Mouse (Mus musculus) liver, embryonic 14.5 days (tissue): ENCODE results near the gene Grin2d. TPM values are rescaled to one million over a fixed set of nuclear protein-coding genes. Genes with fewer than 3 reads are reported as not detected.

Experiments
- ATAC-seq: fragments of 200-750 bp; cut with Nextera tagmentation; 2 replicates; pipeline ENCODE4 v1.8.0; 2017; ENCODE audit warnings: moderate number of reproducible peaks, mild to moderate bottlenecking, moderate library complexity; ENCODE audit not compliant: insufficient read depth
- DNase-seq, 3 experiments: peaks; one replicate each; pipeline ENCODE4 v3.0.0-alpha.2; 2012 to 2013; ENCODE audit warnings: low read depth in 3 of 3, low spot score in 3 of 3
- H3K27ac ChIP-seq: fragments of 300-500 bp; sonication (generic); 2 replicates; pipeline ENCODE4 v1.5.1; 2014; ENCODE audit warnings: moderate library complexity, mild to moderate bottlenecking, control low read depth, inconsistent platforms
- H3K27me3 ChIP-seq: fragments of 300-500 bp; sonication (generic); 2 replicates; pipeline ENCODE4 v1.6.1; 2014; ENCODE audit warnings: mild to moderate bottlenecking, low read length, moderate library complexity; ENCODE audit not compliant: control insufficient read depth, insufficient read depth
- H3K36me3 ChIP-seq: fragments of 300-500 bp; sonication (generic); replicated peaks from 2 replicates; pipeline ENCODE4 v1.6.1; 2014; ENCODE audit warnings: low read depth; ENCODE audit not compliant: control insufficient read depth, insufficient read depth
- H3K4me1 ChIP-seq, 2 experiments: fragments of 200-500 bp in 1 of 2; fragments of 300-500 bp in 1 of 2; sonication (generic) in 1 of 2; replicated peaks; 2 replicates each; pipeline ENCODE4 v1.6.1; 2012 to 2014; ENCODE audit warnings: antibody characterized with exemption in 1 of 2, inconsistent platforms in 1 of 2, low read length in 1 of 2; ENCODE audit not compliant: control insufficient read depth in 2 of 2, insufficient read depth in 2 of 2
- H3K4me2 ChIP-seq: fragments of 300-500 bp; sonication (generic); 2 replicates; pipeline ENCODE4 v1.6.1; 2014; ENCODE audit warnings: low read depth, mild to moderate bottlenecking, control low read depth, moderate library complexity
- H3K4me3 ChIP-seq, 2 experiments: fragments of 200-500 bp in 1 of 2; fragments of 300-500 bp in 1 of 2; sonication (generic) in 1 of 2; 2 replicates each; pipeline ENCODE4 v1.5.1; 2012 to 2014; ENCODE audit warnings: low read depth in 2 of 2, low read length in 2 of 2, mild to moderate bottlenecking in 2 of 2, control low read depth in 1 of 2, inconsistent platforms in 1 of 2, moderate library complexity in 1 of 2; ENCODE audit not compliant: insufficient read depth in 1 of 2
- H3K9ac ChIP-seq: fragments of 300-500 bp; sonication (generic); replicated peaks from 2 replicates; pipeline ENCODE4 v1.6.1; 2014; ENCODE audit warnings: mild to moderate bottlenecking, control low read depth, moderate library complexity
- H3K9me3 ChIP-seq: fragments of 300-500 bp; sonication (generic); 2 replicates; pipeline ENCODE4 v1.6.1; 2016; ENCODE audit warnings: low read length, mixed read lengths; ENCODE audit not compliant: control insufficient read depth
- CTCF ChIP-seq: IDR thresholded peaks from 2 replicates; pipeline ENCODE4 v1.5.1; 2016; ENCODE audit warnings: antibody characterized with exemption, low read depth, control low read depth
- EP300 ChIP-seq: IDR thresholded peaks from 2 replicates; pipeline ENCODE4 v1.6.1; 2016; ENCODE audit warnings: antibody characterized with exemption, low read depth
- WGBS: fragments of 180-500 bp; shearing (Covaris S2); extraction: QIAGEN DNeasy Blood & Tissue Kit; methylation state at CpG from one replicate; pipeline ENCODE4 v1.1.7; 2014; ENCODE audit not compliant: insufficient replicate concordance; 5-methylcytosine and 5-hydroxymethylcytosine counted together
- polyA plus RNA-seq, 2 experiments: library from polyadenylated mRNA; depleted of rRNA in 1 of 2; stranded (reverse) in 1 of 2; unstranded in 1 of 2; fragments of >200 nt; fragmentation: Nextera tagmentation in 1 of 2; extraction: Ambion mirVana in 1 of 2; gene quantifications; 2 replicates each; pipeline versions ENCODE4 v1.2.1 to v1.2.3; 2012 to 2014

Grin2d gene
- polyA plus RNA-seq, 2 experiments = 0.01 to 0.11 TPM

GRCm38 (mm10) chr7:45917926-45918325 is 39.7 kb upstream of the Grin2d start:
- H3K27ac ChIP-seq = no peak overlapping the region

GRCm38 (mm10) chr7:45917004-45917704 is 39.0 kb upstream of the Grin2d start:
- H3K27me3 ChIP-seq = no peaks in the 10 kb centered on the region
- no peak for ATAC-seq
- H3K36me3 ChIP-seq = no peaks in the 10 kb centered on the region
- no peak for DNase-seq
- H3K9me3 ChIP-seq = no peaks in the 10 kb centered on the region
- H3K27ac ChIP-seq = no peak overlapping the region
- H3K4me3 ChIP-seq = peak overlapping the region in 1 of 2 experiments; percentile 28; a peak in 1 of 4 replicates
- H3K9ac ChIP-seq = no peak overlapping the region; the same call in 1 of the 2 replicates
- 43% methylated on average over 13 of the region's 13 CpGs for WGBS
- peak overlapping the region; percentile 45 for H3K4me2 ChIP-seq
- no peak for TF ChIP-seq EP300
- TF ChIP-seq CTCF = no peak
- H3K4me1 ChIP-seq = peaks cover 9 to 26% of the 10 kb centered on the region in 2 experiments

More at GRCm38 (mm10) chr7:45917926-45918325, 39.7 kb upstream of the Grin2d start:
- H3K9ac ChIP-seq = no peak overlapping the region
- H3K36me3 ChIP-seq = no peaks in the 10 kb centered on the region
- H3K4me2 ChIP-seq = no peak overlapping the region
- H3K4me3 ChIP-seq = no peak overlapping the region
- no peaks in the 10 kb centered on the region for H3K9me3 ChIP-seq
- ATAC-seq = no peak
- 75% methylated on average over 15 of the region's 15 CpGs for WGBS
- TF ChIP-seq CTCF (no peak), EP300 (no peak)
- peaks cover 17 to 34% of the 10 kb centered on the region in 2 experiments for H3K4me1 ChIP-seq
- DNase-seq = no peak
- no peaks in the 10 kb centered on the region for H3K27me3 ChIP-seq

- H3K4me1 ChIP-seq = peaks cover 2 to 18% of the 10 kb centered on the region in 2 experiments
- peak; percentile 50 to 62 (median 59) for DNase-seq
- no peak overlapping the region for H3K27ac ChIP-seq
Observed at GRCm38 (mm10) chr7:45916056-45917003, 38.2 kb upstream of the Grin2d start.

GRCm38 (mm10) chr7:45915011-45915410 is 36.8 kb upstream of the Grin2d start:
- Histone ChIP-seq H3K9me3 (no peaks in the 10 kb centered on the region), H3K36me3 (no peaks in the 10 kb centered on the region), H3K4me1 (peaks cover 0 to 6% of the 10 kb centered on the region in 2 experiments; a peak in 2 of 4 replicates), H3K4me2 (no peak overlapping the region), H3K27me3 (no peaks in the 10 kb centered on the region), H3K4me3 (no peak overlapping the region), H3K9ac (no peak overlapping the region; the same call in 1 of the 2 replicates), H3K27ac (no peak overlapping the region)
- no peak for TF ChIP-seq CTCF
- TF ChIP-seq EP300 = no peak
- DNase-seq (no peak), ATAC-seq (no peak)
- WGBS = 58% methylated on average over 5 of the region's 5 CpGs

More at GRCm38 (mm10) chr7:45916056-45917003, 38.2 kb upstream of the Grin2d start:
- H3K4me3 ChIP-seq = peak overlapping the region; percentile 12 to 28
- H3K4me2 ChIP-seq = peak overlapping the region; percentile 45
- TF ChIP-seq CTCF = peak; percentile 17; the same call in 1 of the 2 replicates
- TF ChIP-seq EP300 = no peak
- ATAC-seq = peak; percentile 58
- no peaks in the 10 kb centered on the region for H3K27me3 ChIP-seq
- H3K36me3 ChIP-seq = no peaks in the 10 kb centered on the region
- no peaks in the 10 kb centered on the region for H3K9me3 ChIP-seq
- peak overlapping the region; percentile 53 for H3K9ac ChIP-seq
- 41% methylated on average over 26 of the region's 26 CpGs for WGBS

- 68% methylated on average over 6 of the region's 6 CpGs for WGBS
- ATAC-seq (no peak), DNase-seq (no peak)
- Histone ChIP-seq H3K4me1 (peaks cover 0 to 2% of the 10 kb centered on the region in 2 experiments; a peak in 2 of 4 replicates), H3K27ac (no peak overlapping the region), H3K27me3 (no peaks in the 10 kb centered on the region), H3K9me3 (no peaks in the 10 kb centered on the region), H3K36me3 (no peaks in the 10 kb centered on the region), H3K4me2 (no peak overlapping the region), H3K4me3 (no peak overlapping the region), H3K9ac (no peak overlapping the region)
- TF ChIP-seq EP300 = no peak
- TF ChIP-seq CTCF = no peak
Observed at GRCm38 (mm10) chr7:45914067-45914466, 35.9 kb upstream of the Grin2d start.
